ENCODE assay signal across 9 mouse cellular contexts in genomic region chr19:12722308-12722707, GRCm38 (mm10). TPM values are rescaled to one million over a fixed set of nuclear protein-coding genes. Genes with fewer than 3 reads are reported as not detected.
DNase-seq lines count a peak whose midpoint lies in the region; ATAC-seq and TF ChIP-seq lines count a peak whose summit lies in the region.
"Had no signal": no experiment of that assay in that cellular context is flagged by ENCODE, and none has a peak within 500 bp of the region (broad histone marks: within the 10 kb centered on the region; RNA-seq: fewer than 3 reads in every experiment).

No protein-coding gene starts in this region.

- H3K9me3 ChIP-seq in heart, postnatal 0 days (replicated peaks; ENCODE audit: control insufficient read depth, low read length) = no peaks in the 10 kb centered on the region
- H3K9me3 ChIP-seq in lung, embryonic 14.5 days (ENCODE audit: low read depth, low read length) = no peaks in the 10 kb centered on the region
- no peaks in the 10 kb centered on the region for H3K9me3 ChIP-seq in midbrain, embryonic 13.5 days

- no peak overlapping the region for H3K4me3 ChIP-seq in heart, postnatal 0 days (ENCODE audit: low read depth, low read length)
- H3K4me3 ChIP-seq in gastrocnemius, adult 2 months = no peak overlapping the region
- H3K4me3 ChIP-seq in lung, embryonic 14.5 days (ENCODE audit: low read depth, low read length) = no peak overlapping the region
- H3K4me3 ChIP-seq in midbrain, embryonic 13.5 days (replicated peaks) = no peak overlapping the region

- H3K9ac ChIP-seq in heart, postnatal 0 days (replicated peaks; ENCODE audit: low read depth, low read length) = no peak overlapping the region
- no peak overlapping the region for H3K9ac ChIP-seq in lung, embryonic 14.5 days
- no peak overlapping the region for H3K9ac ChIP-seq in midbrain, embryonic 13.5 days (replicated peaks)

- no peaks in the 10 kb centered on the region for H3K4me1 ChIP-seq in heart, postnatal 0 days (ENCODE audit: control insufficient read depth, insufficient read depth)
- H3K4me1 ChIP-seq in lung, embryonic 14.5 days (ENCODE audit: insufficient read depth) = no peaks in the 10 kb centered on the region
- H3K4me1 ChIP-seq in midbrain, embryonic 13.5 days (replicated peaks) = no peaks in the 10 kb centered on the region

- TF ChIP-seq EP300 in heart, postnatal 0 days (IDR thresholded peaks at IDR 0.05; ENCODE audit: low read depth) = no peak

- H3K4me2 ChIP-seq in heart, postnatal 0 days (ENCODE audit: low read depth, low read length) = no peak overlapping the region
- no peak overlapping the region for H3K4me2 ChIP-seq in lung, embryonic 14.5 days
- H3K4me2 ChIP-seq in midbrain, embryonic 13.5 days (replicated peaks) = no peak overlapping the region

- ATAC-seq in heart, postnatal 0 days (ENCODE audit: insufficient read depth, low read depth) = no peak
- no peak for ATAC-seq in lung, embryonic 14.5 days (ENCODE audit: insufficient read depth)
- ATAC-seq in midbrain, embryonic 13.5 days = no peak

- H3K27ac ChIP-seq in heart, postnatal 0 days (ENCODE audit: low read depth) = no peak overlapping the region
- H3K27ac ChIP-seq in gastrocnemius, adult 2 months = no peak overlapping the region
- no peak overlapping the region for H3K27ac ChIP-seq in lung, embryonic 14.5 days (ENCODE audit: low read depth)
- H3K27ac ChIP-seq in midbrain, embryonic 13.5 days = no peak overlapping the region

- intact Hi-C loops in gastrocnemius, adult 2 months (cut with DNase I) = loop anchor here (5.0 kb wide), 1 partner anchor 75 kb away; the partner anchor contains the start of genes Lpxn and Zfp91

- no peak for DNase-seq in heart, postnatal 0 days (ENCODE audit: low spot score)
- DNase-seq in heart, adult 11 months = no peak
- peak; percentile 33 for DNase-seq in A20 (ENCODE audit: low read depth, low spot score)
- DNase-seq in adrenal gland, adult 8-10 months = peak; percentile 20
- peak; percentile 57 for DNase-seq in gastrocnemius, adult 2 months
- DNase-seq in lung, embryonic 14.5 days = peak; percentile 14
- DNase-seq in thymus, postnatal 4 days = peak; percentile 68

- 57% methylated on average over 2 of the region's 3 CpGs for WGBS in heart, postnatal 0 days
- 68% methylated on average over 2 of the region's 3 CpGs for WGBS in lung, embryonic 14.5 days
- WGBS in midbrain, embryonic 13.5 days = 85% methylated on average over 2 of the region's 3 CpGs

- peak; percentile 30 for TF ChIP-seq CTCF in heart, postnatal 0 days (IDR thresholded peaks at IDR 0.05; ENCODE audit: low read depth)
- peak; percentile 62 for TF ChIP-seq CTCF in gastrocnemius, adult 2 months (IDR thresholded peaks at IDR 0.05)
- no peak for TF ChIP-seq CTCF in lung, embryonic 14.5 days (IDR thresholded peaks at IDR 0.05; ENCODE audit: low read depth)

- H3K27me3 ChIP-seq in heart, postnatal 0 days (ENCODE audit: control insufficient read depth, insufficient read depth, low read length) = no peaks in the 10 kb centered on the region
- no peaks in the 10 kb centered on the region for H3K27me3 ChIP-seq in lung, embryonic 14.5 days (ENCODE audit: insufficient read depth, low read length)
- no peaks in the 10 kb centered on the region for H3K27me3 ChIP-seq in midbrain, embryonic 13.5 days

- H3K36me3 ChIP-seq in heart, postnatal 0 days (replicated peaks; ENCODE audit: control insufficient read depth, insufficient read depth, low read length) = no peaks in the 10 kb centered on the region
- H3K36me3 ChIP-seq in lung, embryonic 14.5 days (ENCODE audit: insufficient read depth) = no peaks in the 10 kb centered on the region
- no peaks in the 10 kb centered on the region for H3K36me3 ChIP-seq in midbrain, embryonic 13.5 days

RNA-seq across cellular contexts. Expression of gene Keg1, which starts 26.7 kb away (rescaled TPM):
- total RNA-seq in heart, postnatal 0 days (2014; rRNA removed; ENCODE audit: low replicate concordance) = not detected in 2 replicates
- polyA plus RNA-seq in heart, postnatal 0 days (2015; fragmentation: Nextera tagmentation; extraction: Ambion mirVana) = not detected in 2 replicates
- total RNA-seq in adrenal gland, adult 8-10 months (2022) = under 1 TPM in 1 of 4 experiments, not detected in 3; 0.35 TPM
- not detected for total RNA-seq in gastrocnemius, adult 2 months (2021)
- polyA plus RNA-seq in lung, embryonic 14.5 days (2014; fragmentation: Nextera tagmentation; extraction: Ambion mirVana) = not detected in 2 replicates
- polyA plus RNA-seq in midbrain, embryonic 13.5 days (2015; fragmentation: Nextera tagmentation; extraction: Ambion mirVana) = not detected in 2 replicates
- polyA plus RNA-seq: heart, embryonic 16.5 days had no signal

RNA-seq across cellular contexts. Expression of gene Cntf, which starts 43.1 kb away (rescaled TPM):
- total RNA-seq in heart, postnatal 0 days (2014; rRNA removed; ENCODE audit: low replicate concordance) = 1.2 TPM in 1 of 2 replicates, not detected in the other
- 0.98 and 1.2 TPM in 2 replicates for polyA plus RNA-seq in heart, postnatal 0 days (2015; fragmentation: Nextera tagmentation; extraction: Ambion mirVana)
- 1 to 10 TPM; 1.1 to 3.6 (median 2.3) TPM for total RNA-seq in adrenal gland, adult 8-10 months (2022)
- total RNA-seq in gastrocnemius, adult 2 months (2021) = 1 to 10 TPM; 1.8 to 2.2 TPM
- 0.55 TPM in 2 replicates for polyA plus RNA-seq in lung, embryonic 14.5 days (2014; fragmentation: Nextera tagmentation; extraction: Ambion mirVana)
- 2.0 and 3.1 TPM in 2 replicates for polyA plus RNA-seq in midbrain, embryonic 13.5 days (2015; fragmentation: Nextera tagmentation; extraction: Ambion mirVana)

RNA-seq across cellular contexts. Expression of gene Olfr1443, which starts 44.4 kb away (rescaled TPM):
- total RNA-seq in heart, postnatal 0 days (2014; rRNA removed; ENCODE audit: low replicate concordance) = not detected in 2 replicates
- polyA plus RNA-seq in heart, postnatal 0 days (2015; fragmentation: Nextera tagmentation; extraction: Ambion mirVana) = not detected in 2 replicates
- total RNA-seq in adrenal gland, adult 8-10 months (2022) = not detected
- total RNA-seq in gastrocnemius, adult 2 months (2021) = not detected
- not detected in 2 replicates for polyA plus RNA-seq in lung, embryonic 14.5 days (2014; fragmentation: Nextera tagmentation; extraction: Ambion mirVana)
- polyA plus RNA-seq in midbrain, embryonic 13.5 days (2015; fragmentation: Nextera tagmentation; extraction: Ambion mirVana) = not detected in 2 replicates
- polyA plus RNA-seq: heart, embryonic 16.5 days had no signal

RNA-seq across cellular contexts. Expression of gene Olfr1442, which starts 52.1 kb away (rescaled TPM):
- not detected in 2 replicates for total RNA-seq in heart, postnatal 0 days (2014; rRNA removed; ENCODE audit: low replicate concordance)
- not detected in 2 replicates for polyA plus RNA-seq in heart, postnatal 0 days (2015; fragmentation: Nextera tagmentation; extraction: Ambion mirVana)
- total RNA-seq in adrenal gland, adult 8-10 months (2022) = not detected
- total RNA-seq in gastrocnemius, adult 2 months (2021) = not detected
- polyA plus RNA-seq in lung, embryonic 14.5 days (2014; fragmentation: Nextera tagmentation; extraction: Ambion mirVana) = not detected in 2 replicates
- polyA plus RNA-seq in midbrain, embryonic 13.5 days (2015; fragmentation: Nextera tagmentation; extraction: Ambion mirVana) = not detected in 2 replicates
- polyA plus RNA-seq: heart, embryonic 16.5 days had no signal

Comparison
In these comparisons a context has a peak if more than half of its experiments do, and no peak if none do; other contexts are left out.
1. DNase-seq: peak in A20 (single experiment), adrenal gland, adult 8-10 months (single experiment), gastrocnemius, adult 2 months (single experiment), lung, embryonic 14.5 days (single experiment) and thymus, postnatal 4 days (single experiment); none in heart, postnatal 0 days (single experiment) and heart, adult 11 months (single experiment).